Mouse (Mus musculus): ENCODE results near the gene Hist1h3g.
A peak's percentile ranks its signal among the peaks of the same experiment; 100 is the strongest.

Gene Hist1h3g

DNA sequence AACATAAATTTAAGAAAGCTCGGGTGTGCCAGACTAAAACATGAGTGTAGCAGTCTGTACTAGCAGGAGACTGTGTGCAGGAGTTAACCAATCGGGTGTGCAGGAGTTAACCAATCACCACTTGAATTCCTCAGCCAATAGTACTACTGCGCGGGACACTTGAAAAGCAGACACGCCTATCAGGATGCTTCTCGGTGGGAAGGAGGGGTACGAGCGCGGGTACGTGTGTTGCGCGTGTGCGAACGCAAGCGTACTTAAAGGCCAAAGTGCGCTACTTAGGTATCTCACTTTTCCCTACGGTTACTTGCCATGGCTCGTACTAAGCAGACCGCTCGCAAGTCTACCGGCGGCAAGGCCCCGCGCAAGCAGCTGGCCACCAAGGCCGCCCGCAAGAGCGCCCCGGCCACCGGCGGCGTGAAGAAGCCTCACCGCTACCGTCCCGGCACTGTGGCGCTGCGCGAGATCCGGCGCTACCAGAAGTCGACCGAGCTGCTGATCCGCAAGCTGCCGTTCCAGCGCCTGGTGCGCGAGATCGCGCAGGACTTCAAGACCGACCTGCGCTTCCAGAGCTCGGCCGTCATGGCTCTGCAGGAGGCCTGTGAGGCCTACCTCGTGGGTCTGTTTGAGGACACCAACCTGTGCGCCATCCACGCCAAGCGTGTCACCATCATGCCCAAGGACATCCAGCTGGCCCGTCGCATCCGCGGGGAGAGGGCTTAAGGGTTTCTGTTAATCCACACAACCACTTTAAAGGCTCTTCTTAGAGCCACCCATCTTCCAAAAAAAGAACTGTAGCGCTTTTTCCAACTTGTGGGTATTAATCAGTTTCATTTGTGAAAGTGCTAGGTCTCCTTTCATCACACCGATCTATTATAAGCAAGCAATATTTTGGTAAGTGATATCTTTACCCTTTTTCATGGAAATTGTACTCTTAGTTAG is at the start of gene Hist1h3g:
Gene Hist1h3g, plus strand, starts transcription at position 286 of the 939 bp plus-strand sequence.
- peak; percentile 65 to 81 for DNase-seq (ENCODE audit: low read depth in 2 of 2, low spot score in 2 of 2)

DNA sequence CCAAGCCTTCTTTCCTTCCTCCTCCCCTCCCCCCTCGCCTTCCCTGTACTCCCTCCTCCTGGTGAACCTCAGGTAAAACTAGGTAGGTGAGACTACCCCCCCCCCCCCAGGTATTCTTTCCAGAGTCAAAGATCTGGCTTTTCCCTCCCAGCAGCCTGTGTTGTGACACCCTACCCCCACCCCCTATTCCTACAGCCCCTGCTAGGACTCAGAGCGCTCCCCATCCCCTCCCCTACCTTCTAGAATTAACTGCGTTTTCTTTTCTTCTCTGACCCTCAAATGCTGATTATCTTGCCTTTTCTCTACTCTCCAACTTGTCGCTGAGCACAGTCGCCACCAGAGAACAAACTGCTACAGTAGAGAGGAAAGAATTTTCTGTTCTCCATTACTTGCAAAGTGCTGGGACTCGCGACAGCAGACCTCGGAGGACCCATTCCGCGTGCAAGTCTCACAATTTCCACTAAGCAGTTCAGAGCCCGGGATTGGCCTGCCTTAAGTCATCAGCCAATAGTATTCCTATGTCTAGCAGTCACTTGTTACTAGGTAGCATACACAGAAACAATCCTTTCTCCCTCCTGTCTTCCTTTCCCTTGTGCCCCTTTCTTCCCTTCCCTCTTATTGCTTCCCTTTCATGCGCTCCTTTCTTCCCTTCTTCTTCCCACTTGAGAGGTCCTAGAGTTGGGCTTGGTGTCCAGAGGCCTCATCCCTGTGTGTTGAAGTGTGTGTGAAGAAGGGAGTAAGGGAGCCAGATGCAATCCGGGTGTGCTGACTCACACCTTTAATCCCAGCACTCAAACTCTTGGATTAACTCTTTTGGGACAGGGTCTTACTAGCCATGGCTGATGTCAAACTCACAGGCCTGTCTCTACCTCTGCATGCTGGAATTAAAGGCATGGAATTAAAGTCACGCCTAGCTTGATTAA is 46.6 kb upstream of the Hist1h3g start, which contains the start of gene Btn2a2:
Gene Btn2a2, minus strand, starts transcription at position 458 of the 923 bp plus-strand sequence.
- DNase-seq (ENCODE audit: low read depth in 2 of 2, low spot score in 2 of 2) = peak; percentile 11 to 14

DNA sequence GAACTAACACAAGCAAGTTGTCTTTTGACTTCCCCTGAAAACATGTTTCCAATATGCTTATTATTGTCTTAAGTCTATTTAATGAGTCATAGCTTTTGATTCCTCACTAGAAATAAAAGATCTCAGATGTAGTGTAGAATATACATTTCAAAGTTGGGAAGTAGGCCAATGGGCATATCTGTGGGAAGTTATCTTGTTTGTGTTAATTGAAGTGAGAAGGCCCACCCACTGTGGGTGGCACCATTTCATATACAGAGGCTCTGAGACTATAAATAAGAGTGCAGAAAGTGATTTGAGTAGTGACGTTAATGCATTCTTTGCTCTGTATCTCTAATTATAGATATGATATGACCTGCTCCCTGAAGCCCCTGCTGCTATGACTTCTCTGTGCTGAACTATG is 44.4 kb upstream of the Hist1h3g start:
- DNase-seq (ENCODE audit: low read depth in 2 of 2, low spot score in 2 of 2) = no peak

DNA sequence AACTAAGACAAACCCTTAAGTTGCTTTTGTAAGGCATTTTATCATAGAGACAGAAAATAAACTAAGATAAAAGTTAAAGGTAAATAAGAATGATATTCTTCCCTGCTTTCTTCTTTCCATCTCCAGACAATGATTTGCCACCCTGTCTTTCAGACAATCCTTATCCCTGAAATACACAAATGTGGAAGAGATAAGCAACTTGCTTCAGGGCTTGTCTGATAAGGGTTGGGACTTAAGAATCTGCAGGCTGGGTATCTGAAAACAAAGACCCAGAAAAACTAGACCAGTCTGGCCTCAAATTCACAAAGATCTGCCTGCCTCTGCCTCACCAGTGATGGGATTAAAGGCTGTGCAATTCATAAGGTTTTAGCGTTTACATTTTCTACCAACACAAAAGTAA is 44.0 kb upstream of the Hist1h3g start:
- DNase-seq (ENCODE audit: low read depth in 2 of 2, low spot score in 2 of 2) = no peak

DNA sequence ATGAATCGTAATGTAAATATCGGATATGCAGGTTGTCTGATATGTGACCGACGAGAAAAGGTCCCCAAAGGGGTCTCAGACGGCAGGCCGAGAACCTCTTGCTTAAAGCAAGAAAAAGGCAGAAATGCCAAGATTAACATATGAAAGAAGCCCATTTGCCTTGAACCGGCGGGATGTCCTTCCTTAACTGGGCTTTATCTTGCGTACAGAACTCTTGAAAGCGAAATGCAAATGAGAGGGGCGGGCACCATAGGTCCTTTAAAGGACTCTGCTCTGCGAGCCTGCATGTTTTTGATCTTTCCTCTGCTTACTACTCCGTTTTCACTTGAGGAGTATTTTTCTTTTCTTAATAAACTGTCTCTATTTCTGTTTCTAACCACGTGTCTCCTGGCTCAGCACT is 43.2 kb upstream of the Hist1h3g start:
- DNase-seq (ENCODE audit: low read depth in 2 of 2, low spot score in 2 of 2) = no peak

DNA sequence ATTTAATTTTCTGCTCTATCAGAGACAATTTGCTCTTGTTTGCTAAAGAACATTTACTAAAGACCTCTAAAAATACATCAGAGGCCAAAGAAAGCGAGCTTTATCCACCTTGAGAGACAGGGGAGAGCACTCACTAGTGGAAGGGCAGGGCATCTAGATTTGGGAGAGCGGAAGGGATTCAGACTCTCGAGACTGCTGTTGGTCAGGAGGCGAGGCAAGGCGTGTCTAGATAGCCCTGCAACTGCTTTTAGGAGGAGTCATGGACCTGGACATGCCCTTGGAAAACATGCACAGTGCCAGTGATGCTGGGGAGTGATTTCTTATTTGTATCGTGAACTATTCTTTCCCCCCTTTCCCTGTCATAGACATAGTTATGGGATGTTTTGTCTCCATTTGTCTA is 39.7 kb upstream of the Hist1h3g start:
- no peak for DNase-seq (ENCODE audit: low read depth in 2 of 2, low spot score in 2 of 2)

DNA sequence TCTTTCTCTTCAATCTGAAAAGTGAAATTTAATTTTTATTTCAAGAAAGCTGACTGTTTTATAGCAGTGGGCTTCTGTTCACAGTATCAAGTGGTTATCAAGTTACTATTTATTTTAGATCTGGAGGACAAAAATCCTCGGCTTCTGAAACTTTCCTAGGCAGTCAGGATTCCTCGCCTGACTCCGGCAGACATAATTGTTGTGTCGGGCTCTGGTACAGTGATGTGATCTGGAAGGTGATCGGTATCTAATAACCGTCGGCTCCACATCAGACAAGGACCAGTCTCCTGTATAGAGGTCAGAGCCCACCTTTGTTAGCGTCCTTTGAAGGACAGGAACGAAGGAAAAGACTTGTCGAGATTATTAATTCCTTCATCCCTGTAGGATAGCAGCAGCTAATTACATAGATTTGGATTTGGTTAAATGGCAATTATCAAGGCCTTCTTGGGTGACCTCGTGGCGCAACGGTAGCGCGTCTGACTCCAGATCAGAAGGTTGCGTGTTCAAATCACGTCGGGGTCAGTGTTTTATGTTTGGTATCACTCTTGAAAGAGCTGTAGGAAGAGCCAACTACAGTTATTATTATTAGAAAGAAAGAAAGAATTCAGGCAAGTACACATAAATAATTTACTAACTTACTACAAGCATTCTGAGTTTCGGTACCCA is 37.4 kb upstream of the Hist1h3g start:
- DNase-seq (ENCODE audit: low read depth in 2 of 2, low spot score in 2 of 2) = no peak

DNA sequence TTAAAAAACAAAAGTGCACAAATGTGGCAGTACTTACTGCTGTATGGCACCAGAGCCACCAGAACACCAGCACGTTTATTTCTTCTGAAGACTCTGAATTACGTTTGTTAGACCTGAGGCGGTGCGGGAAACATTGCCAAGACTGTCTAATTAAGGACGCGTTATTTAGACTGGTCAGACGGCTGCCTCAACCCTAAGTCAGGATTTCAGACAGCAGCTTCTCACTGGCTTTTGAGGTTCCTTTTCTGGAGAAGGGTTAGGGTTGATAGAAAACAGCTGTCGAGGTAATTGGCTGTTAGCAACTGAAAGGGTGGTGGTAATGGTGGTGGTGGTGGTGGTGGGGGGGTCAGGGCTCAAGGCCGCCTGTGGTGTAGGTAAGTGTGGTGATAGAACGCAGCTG is 36.6 kb upstream of the Hist1h3g start:
- DNase-seq (ENCODE audit: low read depth in 2 of 2, low spot score in 2 of 2) = no peak

DNA sequence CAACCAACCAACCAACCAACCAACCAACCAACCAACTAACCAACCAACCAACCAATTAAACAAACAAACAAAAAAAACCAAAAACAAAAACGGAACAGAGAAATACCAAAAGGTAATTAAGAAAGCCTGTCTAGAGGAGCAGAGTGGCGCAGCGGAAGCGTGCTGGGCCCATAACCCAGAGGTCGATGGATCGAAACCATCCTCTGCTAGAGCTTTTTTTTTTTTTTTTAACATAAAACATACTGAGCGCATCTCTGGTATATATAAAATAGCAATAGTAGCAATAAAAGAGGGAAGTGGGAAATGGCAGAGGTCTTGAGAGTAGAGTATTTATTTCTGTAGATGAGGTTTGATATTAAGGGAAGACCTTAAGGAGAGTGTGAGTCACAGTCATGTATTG is 35.3 kb upstream of the Hist1h3g start:
- no peak for DNase-seq (ENCODE audit: low read depth in 2 of 2, low spot score in 2 of 2)

DNA sequence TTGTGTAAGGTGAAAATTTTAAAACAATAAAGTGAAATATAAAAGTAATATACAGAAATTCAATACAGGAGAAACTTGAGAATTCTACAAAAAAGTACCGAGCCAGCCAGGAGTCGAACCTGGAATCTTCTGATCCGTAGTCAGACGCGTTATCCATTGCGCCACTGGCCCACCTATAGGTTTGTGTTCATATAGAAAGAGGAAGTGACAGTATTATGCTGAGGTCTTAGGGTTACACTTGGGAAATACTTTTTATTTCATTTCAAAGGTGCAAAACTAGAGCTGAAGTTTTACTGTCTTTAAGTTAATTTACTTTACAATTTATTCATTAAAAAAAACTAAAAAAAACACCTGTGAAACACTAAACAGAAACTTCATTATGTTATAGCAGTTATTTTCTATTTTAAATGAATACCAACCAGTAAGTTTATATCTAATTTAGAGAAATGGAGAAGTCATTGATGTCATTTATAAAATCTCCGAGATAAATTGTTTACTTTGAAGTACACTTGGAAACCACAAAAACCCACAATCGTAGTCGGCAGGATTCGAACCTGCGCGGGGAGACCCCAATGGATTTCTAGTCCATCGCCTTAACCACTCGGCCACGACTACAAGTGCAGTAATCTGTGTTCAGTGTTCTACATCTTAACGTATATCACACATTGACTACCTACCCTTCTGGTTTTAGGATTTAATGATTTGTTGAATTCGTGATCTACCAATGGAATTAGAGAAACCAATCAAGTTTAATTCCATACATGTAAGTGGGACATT is 34.6 kb upstream of the Hist1h3g start:
- peak; percentile 78 to 84 for DNase-seq (ENCODE audit: low read depth in 2 of 2, low spot score in 2 of 2)

DNA sequence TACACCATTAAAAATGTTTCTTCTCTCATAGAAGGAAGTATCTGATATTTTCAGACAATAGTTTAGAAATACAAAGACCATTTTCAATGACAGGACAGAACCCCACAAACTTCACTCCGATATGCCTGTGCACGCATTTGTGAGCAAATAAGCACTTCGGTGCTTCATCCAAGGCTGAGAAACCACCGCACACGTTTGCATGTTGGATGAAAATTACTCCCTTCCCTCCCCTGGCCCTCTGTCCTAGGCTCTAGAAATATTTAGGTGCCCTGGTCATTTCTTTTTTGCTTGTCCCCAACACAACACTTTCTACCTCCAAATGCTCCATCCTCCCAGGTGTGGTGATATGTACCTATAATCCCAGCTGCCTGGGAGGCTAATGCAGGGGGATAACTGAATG is 33.7 kb upstream of the Hist1h3g start:
- no peak for DNase-seq (ENCODE audit: low read depth in 2 of 2, low spot score in 2 of 2)

DNA sequence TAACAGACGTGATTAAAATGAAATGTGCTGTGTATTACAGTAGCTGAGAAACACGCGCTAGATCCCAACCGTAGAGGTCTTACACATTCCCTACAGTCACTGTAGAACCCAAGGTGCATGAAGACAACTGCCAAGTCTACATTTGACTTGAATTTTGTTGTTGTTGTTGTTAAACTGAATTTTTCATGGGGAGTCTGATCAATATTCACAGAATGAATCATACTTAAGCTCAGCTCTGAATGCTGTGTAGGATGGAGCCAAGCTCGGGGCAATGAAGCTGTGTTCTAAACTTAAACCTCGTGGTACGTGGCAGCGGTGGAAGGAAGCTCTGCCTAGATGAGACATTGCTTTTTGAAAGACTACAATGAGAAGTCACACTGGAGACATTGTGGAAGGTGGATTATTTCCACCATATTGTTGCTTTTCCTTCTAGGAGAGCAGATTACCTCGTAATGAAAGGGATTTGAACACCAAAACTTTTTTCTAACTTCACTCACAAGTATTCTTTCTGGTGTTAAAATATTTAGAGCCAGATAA is 33.1 kb upstream of the Hist1h3g start:
- no peak for DNase-seq (ENCODE audit: low read depth in 2 of 2, low spot score in 2 of 2)

DNA sequence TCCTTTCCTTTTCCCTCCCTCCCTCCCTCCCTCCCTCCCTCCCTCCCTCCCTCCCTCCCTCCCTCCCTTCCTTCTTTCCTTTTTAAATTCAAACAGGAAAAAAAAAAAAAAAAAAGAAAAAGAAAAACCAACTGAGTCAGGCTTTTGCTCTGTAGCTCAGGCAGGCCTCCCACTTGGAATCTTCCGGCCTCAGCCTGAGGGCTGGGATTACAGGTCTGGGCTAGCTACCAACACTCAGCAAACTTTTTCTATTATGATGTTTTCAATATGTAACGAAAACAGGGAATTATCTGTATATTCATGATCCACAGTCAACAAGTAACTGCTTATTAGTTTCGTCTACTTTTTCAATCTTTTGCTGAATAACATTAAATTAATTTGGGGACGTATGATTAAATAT is 32.3 kb upstream of the Hist1h3g start:
- no peak for DNase-seq (ENCODE audit: low read depth in 2 of 2, low spot score in 2 of 2)

DNA sequence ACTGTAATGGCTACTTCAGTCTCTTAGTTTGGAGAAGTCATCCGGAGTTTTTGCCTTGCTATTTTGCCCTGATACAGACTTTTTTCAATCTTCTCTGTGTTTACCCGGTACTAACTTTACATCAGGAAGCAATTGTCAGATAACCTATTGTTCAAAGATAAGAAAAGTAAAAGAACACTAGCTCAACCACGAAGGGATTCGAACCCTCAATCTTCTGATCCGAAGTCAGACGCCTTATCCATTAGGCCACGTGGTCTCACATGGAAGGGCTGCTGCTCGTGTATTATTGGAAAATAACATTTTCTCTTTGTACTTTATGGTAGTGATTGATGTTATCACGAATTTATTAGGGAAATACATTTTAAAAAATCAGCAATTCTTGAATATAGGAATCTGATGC is 31.4 kb upstream of the Hist1h3g start:
- peak; percentile 41 to 57 for DNase-seq (ENCODE audit: low read depth in 2 of 2, low spot score in 2 of 2)

DNA sequence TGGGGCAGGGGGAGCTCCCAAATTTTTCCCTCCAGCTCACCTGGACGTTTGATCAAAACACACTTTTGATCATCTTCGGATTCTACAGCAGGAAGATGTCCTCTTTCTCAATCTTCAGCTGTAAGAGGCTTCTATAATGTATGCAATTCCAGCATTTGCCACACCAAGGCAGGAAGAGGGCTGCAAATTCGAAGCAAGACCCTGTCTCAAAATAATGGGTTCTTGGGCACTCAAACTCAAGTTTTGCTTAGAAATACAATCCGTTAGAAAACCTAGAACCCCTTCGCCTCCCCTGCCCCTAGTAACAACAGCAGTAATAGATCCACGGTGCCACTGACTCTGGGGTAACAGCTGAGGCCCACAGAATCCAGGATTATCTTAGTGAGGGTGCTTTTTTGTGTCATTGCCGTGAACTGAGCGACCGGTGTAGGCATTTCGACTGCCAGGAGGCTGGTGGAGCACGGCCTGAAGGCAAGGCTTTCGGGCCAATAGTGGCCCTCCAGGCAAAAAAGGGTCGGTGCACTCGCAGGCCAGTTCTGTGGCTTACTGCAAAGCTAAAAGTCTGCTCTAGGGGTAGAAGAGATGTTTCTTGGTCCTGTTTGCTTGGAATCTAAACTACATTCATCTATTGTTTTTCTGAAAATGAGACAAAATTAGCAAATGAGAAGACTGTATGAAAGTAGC is 29.4 kb upstream of the Hist1h3g start:
- no peak for DNase-seq (ENCODE audit: low read depth in 2 of 2, low spot score in 2 of 2)

DNA sequence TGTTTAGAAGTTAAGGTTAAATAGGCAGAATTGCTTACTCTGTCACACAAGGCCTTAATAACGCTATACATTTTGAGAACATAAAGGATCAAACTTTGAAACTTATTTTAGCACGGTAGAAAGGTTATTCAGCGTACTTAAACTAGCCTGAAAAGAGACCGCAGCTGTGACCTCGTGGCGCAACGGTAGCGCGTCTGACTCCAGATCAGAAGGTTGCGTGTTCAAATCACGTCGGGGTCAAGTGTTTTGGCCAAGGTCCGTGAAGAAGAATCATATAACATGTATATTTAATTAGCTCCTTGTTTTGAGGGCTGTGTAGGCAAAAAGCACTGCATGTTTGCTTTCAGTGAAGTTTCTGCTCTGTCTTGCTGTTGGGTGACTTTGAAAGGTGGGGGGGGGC is 28.9 kb upstream of the Hist1h3g start:
- DNase-seq (ENCODE audit: low read depth in 2 of 2, low spot score in 2 of 2) = peak; percentile 42 to 53

DNA sequence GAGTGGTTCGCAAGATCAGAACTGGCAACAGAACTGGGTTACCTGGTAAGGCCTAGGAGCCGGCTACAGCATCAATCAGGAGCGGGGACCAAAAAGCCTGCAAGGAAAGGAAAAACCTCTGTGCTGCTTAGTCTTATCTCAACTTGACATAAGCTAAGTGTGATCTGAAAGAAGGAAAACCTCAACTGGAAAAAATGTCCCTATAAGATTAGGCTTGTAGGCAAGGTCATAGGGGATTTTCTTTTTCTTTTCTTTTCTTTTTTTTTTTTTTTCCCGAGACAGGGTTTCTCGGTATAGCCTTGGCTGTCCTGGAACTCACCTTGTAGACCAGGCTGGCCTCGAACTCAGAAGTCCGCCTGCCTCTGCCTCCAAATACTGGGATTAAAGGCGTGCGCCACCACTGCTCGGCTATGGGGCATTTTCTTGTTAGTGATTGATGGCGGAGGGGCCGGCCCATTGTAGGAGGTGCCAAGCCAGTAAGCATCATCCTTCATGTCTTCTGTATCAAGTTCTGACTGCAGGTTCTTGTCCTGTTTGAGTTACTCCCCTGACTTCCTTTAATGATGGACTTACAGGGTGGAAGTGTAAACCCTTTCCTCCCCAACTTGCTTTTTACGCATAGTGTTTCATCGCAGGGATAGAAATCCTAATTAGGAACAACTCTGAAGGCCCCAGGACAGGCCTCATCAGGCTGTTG is 28.3 kb upstream of the Hist1h3g start:
- no peak for DNase-seq (ENCODE audit: low read depth in 2 of 2, low spot score in 2 of 2)

DNA sequence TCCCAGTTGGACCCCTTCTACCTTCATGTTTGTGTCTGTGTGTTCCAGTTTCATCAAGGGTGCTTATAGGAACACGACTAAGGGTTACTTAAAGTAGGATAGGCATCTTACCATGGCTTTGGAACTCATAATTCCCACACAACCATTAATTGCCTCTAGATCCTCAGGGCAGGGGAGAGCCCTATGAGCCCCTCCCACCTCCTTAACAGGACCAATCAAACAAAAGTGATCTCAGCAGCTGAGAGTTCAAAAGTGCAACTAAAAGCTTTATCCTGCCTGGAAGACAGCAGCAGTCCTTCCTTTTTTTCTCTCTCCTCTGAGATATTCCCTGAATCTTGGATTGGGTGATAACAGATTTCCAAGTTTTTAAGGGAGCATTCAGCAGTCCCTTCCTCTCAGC is 25.1 kb upstream of the Hist1h3g start:
- no peak for DNase-seq (ENCODE audit: low read depth in 2 of 2, low spot score in 2 of 2)

DNA sequence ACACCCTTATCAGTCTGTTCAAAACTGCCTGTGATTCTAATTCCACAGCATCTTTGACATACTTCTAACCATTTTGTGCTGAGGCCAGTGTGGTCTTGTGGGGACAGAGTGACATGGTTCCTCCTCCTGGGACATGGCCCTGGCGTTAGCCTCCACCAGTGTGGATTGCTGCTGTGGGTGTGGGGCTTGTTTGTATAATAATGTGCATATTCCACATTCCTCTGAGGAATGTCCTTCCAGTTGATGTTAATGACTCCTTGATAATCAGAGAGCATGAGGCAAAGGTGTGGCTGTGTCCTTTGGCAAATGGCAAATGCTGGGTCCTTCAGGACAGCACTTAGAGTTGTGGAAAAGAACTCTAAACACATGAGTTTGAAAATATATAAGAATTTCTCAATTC is 21.7 kb upstream of the Hist1h3g start:
- DNase-seq (ENCODE audit: low read depth in 2 of 2, low spot score in 2 of 2) = no peak
